Mouse (Mus musculus): ENCODE results near the gene Olfr191.

DNA sequence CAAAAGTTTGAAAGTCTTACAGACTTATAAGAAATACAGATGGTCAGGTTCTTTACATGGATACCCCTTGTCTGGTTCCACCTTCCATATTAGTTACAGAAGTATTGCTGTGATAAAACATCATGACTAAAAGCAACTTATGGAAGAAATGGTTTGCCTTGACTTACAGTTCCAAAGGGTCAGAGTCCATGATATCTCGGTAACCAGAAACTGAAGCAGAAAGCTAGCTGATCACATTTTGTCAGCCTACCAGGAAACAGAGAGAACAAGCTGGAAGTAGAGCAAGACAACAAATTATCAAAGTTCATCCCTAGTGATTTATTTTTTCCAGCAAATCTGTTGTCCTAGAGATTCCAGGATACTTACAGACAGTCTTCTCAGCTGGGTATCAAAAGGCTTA is 16.1 kb downstream of the Olfr191 start:
- no peak for TF ChIP-seq CTCF (IDR thresholded peaks at IDR 0.05; ENCODE audit: low read depth, low read length)
- no peak for TF ChIP-seq POLR2A (IDR thresholded peaks at IDR 0.05; ENCODE audit: borderline replicate concordance, low read depth, low read length)
